Mouse (Mus musculus) bone marrow macrophage, adult 2 months (primary cell): ENCODE data around the gene Gm20388.

Experiments used
- CTCF ChIP-seq: IDR thresholded peaks from 2 replicates; pipeline ENCODE4 v1.5.1; 2012; ENCODE audit warnings: low read depth, mild to moderate bottlenecking, low read length, moderate library complexity
- POLR2A ChIP-seq: IDR thresholded peaks from 2 replicates; pipeline ENCODE4 v1.6.1; 2012; ENCODE audit warnings: mild to moderate bottlenecking, low read depth, low read length, borderline replicate concordance

GRCm38 (mm10) chr8:121377680-121378079 lies 1467.0 kb downstream of the Gm20388 start:
- TF ChIP-seq CTCF (no peak), POLR2A (no peak)
